Mouse (Mus musculus) megakaryocyte, embryonic 14.5 days (primary cell): ENCODE data around the gene Npdc1. TPM values are rescaled to one million over a fixed set of nuclear protein-coding genes. Genes with fewer than 3 reads are reported as not detected.

ENCODE experiments used
- H3K27me3 ChIP-seq: replicated peaks from 2 replicates; pipeline ENCODE3; 2012; ENCODE audit warnings: inconsistent platforms
- H3K36me3 ChIP-seq: replicated peaks from 2 replicates; pipeline ENCODE3; 2012; ENCODE audit warnings: low read length, inconsistent platforms, mixed read lengths
- H3K4me1 ChIP-seq: 2 replicates; pipeline ENCODE4 v1.6.1; 2012; ENCODE audit warnings: inconsistent platforms
- H3K4me3 ChIP-seq: replicated peaks from 2 replicates; pipeline ENCODE3; 2012; ENCODE audit warnings: moderate library complexity, mild to moderate bottlenecking, inconsistent platforms
- H3K9me3 ChIP-seq: 2 replicates; pipeline ENCODE4 v1.6.1; 2012; ENCODE audit warnings: inconsistent platforms
- FLI1 ChIP-seq: IDR thresholded peaks from 2 replicates; pipeline ENCODE4 v1.6.1; 2012; ENCODE audit warnings: low read length, inconsistent platforms, mixed read lengths
- GATA1 ChIP-seq: IDR thresholded peaks from 3 replicates; pipeline ENCODE4 v1.6.1; 2012; ENCODE audit warnings: mixed read lengths, low read length, inconsistent platforms, borderline replicate concordance
- polyA plus RNA-seq: library from polyadenylated mRNA; stranded (reverse); fragments of >175 nt; gene quantifications from 2 replicates; pipeline ENCODE4 v1.2.3, GENCODE M21; 2012; ENCODE audit warnings: low replicate concordance; ENCODE audit not compliant: insufficient read depth

The Npdc1 gene
- polyA plus RNA-seq, 1 experiment = 3.9 TPM

DNA sequence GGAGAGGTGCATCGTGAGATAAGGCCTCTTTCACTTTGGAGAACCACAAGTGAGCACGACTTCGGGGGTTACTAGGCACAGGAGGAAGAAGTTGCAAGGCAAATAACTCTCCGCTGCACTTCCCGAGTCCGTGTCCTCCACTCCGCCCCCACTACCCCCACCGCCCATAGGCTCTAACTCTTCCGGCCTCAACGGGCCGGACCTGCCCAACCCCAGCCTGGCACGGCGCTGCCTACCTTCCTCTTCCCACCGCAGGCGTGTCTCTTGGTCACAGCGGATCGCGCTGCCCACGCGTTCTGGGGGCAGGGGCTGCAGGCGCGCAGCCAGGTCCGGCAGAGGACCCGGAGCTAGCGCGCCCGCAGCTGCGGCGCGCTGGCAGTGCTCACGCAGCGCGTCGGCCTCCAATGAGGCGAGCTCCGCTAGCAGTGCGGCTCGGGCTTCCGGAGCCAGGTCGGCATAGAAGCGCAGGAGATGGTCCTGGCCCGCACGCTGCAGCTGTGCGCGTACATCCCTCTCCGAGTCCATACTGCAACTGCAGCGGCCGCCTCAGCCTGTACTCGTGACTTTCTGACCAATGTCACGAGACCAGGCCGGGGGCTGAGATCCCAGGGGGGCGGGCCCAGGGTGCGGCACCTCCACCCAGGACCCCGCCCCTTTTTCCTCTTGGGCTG, 33.9 kb upstream of the Npdc1 start, which contains the start of gene Uap1l1:
Gene Uap1l1 (minus strand): TSS at position 592 of the 671 bp plus-strand sequence.
- peaks cover 37% of the 10 kb centered on the region for H3K4me1 ChIP-seq
- peaks cover 45% of the 10 kb centered on the region for H3K36me3 ChIP-seq
- H3K9me3 ChIP-seq = no peaks in the 10 kb centered on the region
- H3K27me3 ChIP-seq = peaks cover 36% of the 10 kb centered on the region
- H3K4me3 ChIP-seq = peak within 1 kb of the TSS; percentile 95
- TF ChIP-seq GATA1 (no peak), FLI1 (no peak)

DNA sequence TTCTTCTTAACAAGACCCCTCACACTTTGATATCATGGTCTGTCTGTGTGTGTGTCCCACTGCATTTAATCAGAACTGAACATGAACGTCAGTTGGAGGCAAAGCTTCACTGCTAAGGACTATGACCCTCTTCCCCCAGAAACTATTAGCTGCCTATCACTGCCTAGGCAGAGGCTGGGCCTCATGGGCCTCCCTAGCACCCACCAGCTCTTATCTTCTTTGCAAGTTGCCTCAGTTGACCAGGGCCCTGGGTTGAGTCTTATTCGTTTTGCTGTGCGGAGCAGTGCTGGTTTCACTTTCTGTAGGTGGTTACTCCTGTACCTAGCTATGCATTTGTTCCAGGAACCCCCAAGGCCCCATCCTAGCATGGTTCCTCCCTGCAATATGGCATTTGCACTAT, 29.2 kb upstream of the Npdc1 start:
- H3K4me1 ChIP-seq = peaks cover 62% of the 10 kb centered on the region
- H3K36me3 ChIP-seq = peaks cover 5% of the 10 kb centered on the region
- no peaks in the 10 kb centered on the region for H3K9me3 ChIP-seq
- peak overlapping the region; percentile 14 for H3K4me3 ChIP-seq
- no peak for TF ChIP-seq GATA1
- TF ChIP-seq FLI1 = no peak
- peaks cover 22% of the 10 kb centered on the region for H3K27me3 ChIP-seq

DNA sequence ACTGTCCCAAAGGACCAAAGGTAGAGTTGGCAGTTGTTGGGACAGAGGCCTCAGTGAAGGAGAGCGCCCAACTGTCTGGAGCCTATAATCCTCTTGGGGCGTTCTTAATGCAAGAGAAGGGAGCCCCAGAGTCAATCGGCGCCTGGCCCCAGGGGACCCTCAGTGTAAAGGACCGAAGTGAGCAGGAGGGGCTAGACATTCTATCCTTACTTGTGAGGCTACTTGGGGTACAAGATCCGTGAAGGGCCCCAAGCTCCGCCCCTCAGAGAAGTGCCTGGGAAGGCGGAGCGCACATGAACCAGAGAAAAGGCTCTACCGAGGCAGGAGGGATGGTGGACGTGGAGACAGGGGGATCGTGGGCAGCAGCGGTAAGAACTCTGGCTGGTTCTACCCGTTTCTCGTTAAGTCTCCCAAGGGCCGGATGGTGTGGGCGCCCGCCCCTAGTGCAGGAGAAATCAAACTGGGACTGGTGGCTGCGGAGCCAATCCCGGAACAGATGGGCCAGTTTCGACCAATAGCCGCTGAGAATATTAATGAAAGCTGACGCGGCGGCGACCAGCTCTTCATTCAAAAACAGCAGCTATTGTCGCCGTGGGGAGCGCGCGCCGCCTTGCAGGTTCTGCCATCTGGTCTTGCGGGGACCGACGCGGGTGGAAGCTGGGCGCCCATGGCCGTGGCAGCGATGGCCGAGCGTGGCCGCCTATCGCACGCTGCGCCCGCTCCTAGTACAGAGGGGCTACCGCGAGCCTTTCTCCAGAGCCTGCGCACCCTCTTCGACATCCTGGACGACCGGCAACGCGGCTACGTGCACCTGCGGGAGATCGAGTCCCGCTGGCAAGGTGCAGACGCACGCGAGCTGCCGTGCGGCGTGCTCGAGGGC, 27.1 kb upstream of the Npdc1 start, which contains the start of gene Sapcd2:
Gene Sapcd2 (plus strand): TSS at position 558 of the 880 bp plus-strand sequence.
- TF ChIP-seq FLI1 = no peak
- TF ChIP-seq GATA1 = no peak
- H3K4me1 ChIP-seq = peaks cover 51% of the 10 kb centered on the region
- H3K9me3 ChIP-seq = no peaks in the 10 kb centered on the region
- peak within 1 kb of the TSS; percentile 97 for H3K4me3 ChIP-seq
- H3K27me3 ChIP-seq = peaks cover 11% of the 10 kb centered on the region
- H3K36me3 ChIP-seq = peaks cover 25% of the 10 kb centered on the region

DNA sequence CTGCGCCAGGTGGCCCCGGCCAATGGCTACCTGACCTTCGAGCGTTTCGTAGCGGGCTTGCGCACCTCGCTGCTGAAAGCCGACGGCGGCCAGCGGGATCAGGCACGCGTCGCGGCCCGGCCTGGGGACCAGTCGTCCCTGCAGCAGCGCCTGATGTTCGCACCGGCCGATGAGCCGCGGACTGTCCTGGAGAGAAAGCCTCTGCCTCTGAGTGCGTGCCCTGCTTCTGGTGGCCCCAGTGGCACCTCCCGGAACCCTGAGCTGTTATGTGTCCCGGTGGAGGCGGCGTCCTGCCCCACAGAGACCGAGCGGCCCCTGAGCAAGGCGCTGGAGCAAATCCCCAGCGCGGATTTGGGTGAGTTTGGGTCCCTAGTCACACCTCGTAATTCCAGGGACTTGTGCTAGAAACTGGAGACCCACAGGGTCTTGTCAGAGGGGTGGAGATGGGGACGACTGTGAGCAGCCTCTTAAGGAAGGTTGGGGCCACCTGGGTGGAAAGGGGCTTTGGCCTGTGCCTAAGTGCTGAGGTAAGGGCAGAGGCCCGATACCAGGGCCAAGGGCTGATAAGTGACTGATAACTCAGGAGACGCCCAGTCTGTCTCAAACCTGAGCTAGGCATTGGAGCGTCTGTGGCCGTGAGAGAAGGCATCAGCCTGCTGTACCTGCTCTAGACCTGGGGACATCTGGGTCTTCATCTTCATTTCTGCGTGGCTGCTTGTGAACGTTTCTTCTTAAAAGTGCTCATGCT, 26.3 kb upstream of the Npdc1 start:
- peaks cover 33% of the 10 kb centered on the region for H3K36me3 ChIP-seq
- peak overlapping the region; percentile 97 for H3K4me3 ChIP-seq
- TF ChIP-seq GATA1 = no peak
- TF ChIP-seq FLI1 = no peak
- H3K27me3 ChIP-seq = peaks cover 8% of the 10 kb centered on the region
- H3K9me3 ChIP-seq = no peaks in the 10 kb centered on the region
- peaks cover 51% of the 10 kb centered on the region for H3K4me1 ChIP-seq

DNA sequence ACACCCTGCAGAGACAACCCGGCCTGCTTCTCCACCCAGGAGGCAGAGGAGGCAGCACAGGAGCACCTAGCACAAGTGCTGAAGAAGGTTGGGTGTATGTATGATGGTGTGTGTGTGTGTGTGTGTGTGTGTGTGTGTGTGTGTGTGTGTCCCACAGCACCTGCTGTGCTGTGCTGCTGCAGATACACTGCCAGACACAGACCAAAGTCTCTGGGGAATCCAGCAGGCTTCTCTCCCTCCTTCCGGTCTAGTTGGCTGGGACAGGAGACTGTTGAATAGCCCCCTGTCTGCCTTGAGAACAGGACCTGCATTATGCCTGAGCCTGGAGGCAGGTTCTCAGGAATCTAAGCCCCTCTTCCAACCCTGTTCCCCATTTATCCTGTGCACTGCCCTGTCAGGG, 25.7 kb upstream of the Npdc1 start:
- TF ChIP-seq FLI1 = no peak
- TF ChIP-seq GATA1 = no peak
- Histone ChIP-seq H3K9me3 (no peaks in the 10 kb centered on the region), H3K36me3 (peaks cover 39% of the 10 kb centered on the region), H3K27me3 (peaks cover 5% of the 10 kb centered on the region), H3K4me3 (peak overlapping the region; percentile 97), H3K4me1 (peaks cover 51% of the 10 kb centered on the region)

- H3K4me3 ChIP-seq = no peak overlapping the region
- H3K27me3 ChIP-seq = peaks cover 9% of the 10 kb centered on the region
- H3K36me3 ChIP-seq = peaks cover 44% of the 10 kb centered on the region
- peaks cover 37% of the 10 kb centered on the region for H3K4me1 ChIP-seq
- TF ChIP-seq GATA1 = no peak
- TF ChIP-seq FLI1 = no peak
- no peaks in the 10 kb centered on the region for H3K9me3 ChIP-seq
Measured at GRCm38 (mm10) chr2:25376589-25376988, 22.6 kb upstream of the Npdc1 start.

DNA sequence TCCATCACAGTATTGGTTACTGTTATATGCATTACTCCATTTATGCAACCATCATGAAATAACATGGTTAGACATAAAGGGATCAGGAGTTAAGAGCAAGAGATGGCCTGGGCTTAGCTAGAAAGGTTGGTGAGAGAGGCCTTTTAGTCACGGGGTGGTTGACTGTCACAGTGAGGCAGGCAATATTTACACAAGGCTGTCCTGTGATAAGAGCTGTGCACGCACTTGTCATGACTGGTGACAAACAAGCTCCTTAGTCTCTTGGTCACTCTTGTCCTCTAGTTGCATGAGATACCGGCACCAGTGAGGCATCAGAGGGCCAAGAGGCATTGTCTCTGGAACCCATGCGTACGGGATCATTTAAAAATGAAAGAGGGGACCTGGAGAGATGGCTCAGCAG, 14.7 kb upstream of the Npdc1 start:
- Histone ChIP-seq H3K4me3 (no peak overlapping the region), H3K9me3 (no peaks in the 10 kb centered on the region), H3K36me3 (no peaks in the 10 kb centered on the region), H3K4me1 (0 out of 2 replicates have a peak, but pooled peaks cover 3% of the 10 kb centered on the region), H3K27me3 (peaks cover 43% of the 10 kb centered on the region)
- no peak for TF ChIP-seq GATA1
- TF ChIP-seq FLI1 = no peak

DNA sequence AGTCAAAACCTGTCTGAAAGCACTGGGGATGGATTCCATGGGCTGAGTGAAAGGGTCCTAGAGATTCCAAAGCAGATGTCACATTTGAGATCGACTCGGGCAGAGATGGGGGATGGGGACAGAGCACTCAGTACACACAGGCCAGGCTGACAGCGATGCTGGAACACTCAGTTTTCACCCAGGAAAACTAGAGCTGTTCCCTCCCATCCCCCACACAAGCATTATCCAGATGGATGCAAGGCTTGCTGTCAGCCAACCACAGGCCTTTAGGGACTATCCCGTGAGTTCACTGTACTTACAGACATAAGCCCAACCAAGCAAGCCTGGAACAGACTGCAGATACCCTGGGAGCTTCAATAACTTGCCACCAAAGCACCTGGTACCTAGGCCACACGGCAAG, 7.9 kb upstream of the Npdc1 start:
- peaks cover 59% of the 10 kb centered on the region for H3K27me3 ChIP-seq
- no peaks in the 10 kb centered on the region for H3K36me3 ChIP-seq
- H3K9me3 ChIP-seq = no peaks in the 10 kb centered on the region
- no peak for TF ChIP-seq GATA1
- no peak overlapping the region for H3K4me3 ChIP-seq
- H3K4me1 ChIP-seq = peaks cover 20% of the 10 kb centered on the region

GRCm38 (mm10) chr2:25394281-25395221, 4.6 kb upstream of the Npdc1 start:
- Histone ChIP-seq H3K4me3 (no peak overlapping the region), H3K4me1 (peaks cover 28% of the 10 kb centered on the region), H3K9me3 (no peaks in the 10 kb centered on the region), H3K27me3 (peaks cover 80% of the 10 kb centered on the region), H3K36me3 (no peaks in the 10 kb centered on the region)
- TF ChIP-seq FLI1 = no peak
- TF ChIP-seq GATA1 = no peak
